Mouse (Mus musculus): Measurements from ENCODE around the gene Ptpn6.

GRCm38 (mm10) chr6:124746654-124747632, 8.4 kb upstream of the Ptpn6 start:
- TF ChIP-seq POLR2A (IDR thresholded peaks at IDR 0.05; ENCODE audit: low read depth, low read length): no peak
- TF ChIP-seq CTCF (IDR thresholded peaks at IDR 0.05; ENCODE audit: extremely low read depth, insufficient read length, insufficient replicate concordance, low read depth, low read length): no peak
